Mouse (Mus musculus) thymus, postnatal 0 days (tissue): ENCODE results near the gene Lemd1. TPM values are rescaled to one million over a fixed set of nuclear protein-coding genes. Genes with fewer than 3 reads are reported as not detected.

Source experiments
- DNase-seq: peaks from one replicate; pipeline ENCODE4 v3.0.0-alpha.2; 2015; ENCODE audit warnings: low spot score
- polyA plus RNA-seq: library from polyadenylated mRNA; unstranded; fragments of >200 nt; fragmentation: Nextera tagmentation; extraction: Ambion mirVana; gene quantifications from 2 replicates; pipeline ENCODE4 v1.2.1, GENCODE M21; 2015

Gene Lemd1
- polyA plus RNA-seq, 1 experiment from 2014 or later = 0.23 TPM

DNA sequence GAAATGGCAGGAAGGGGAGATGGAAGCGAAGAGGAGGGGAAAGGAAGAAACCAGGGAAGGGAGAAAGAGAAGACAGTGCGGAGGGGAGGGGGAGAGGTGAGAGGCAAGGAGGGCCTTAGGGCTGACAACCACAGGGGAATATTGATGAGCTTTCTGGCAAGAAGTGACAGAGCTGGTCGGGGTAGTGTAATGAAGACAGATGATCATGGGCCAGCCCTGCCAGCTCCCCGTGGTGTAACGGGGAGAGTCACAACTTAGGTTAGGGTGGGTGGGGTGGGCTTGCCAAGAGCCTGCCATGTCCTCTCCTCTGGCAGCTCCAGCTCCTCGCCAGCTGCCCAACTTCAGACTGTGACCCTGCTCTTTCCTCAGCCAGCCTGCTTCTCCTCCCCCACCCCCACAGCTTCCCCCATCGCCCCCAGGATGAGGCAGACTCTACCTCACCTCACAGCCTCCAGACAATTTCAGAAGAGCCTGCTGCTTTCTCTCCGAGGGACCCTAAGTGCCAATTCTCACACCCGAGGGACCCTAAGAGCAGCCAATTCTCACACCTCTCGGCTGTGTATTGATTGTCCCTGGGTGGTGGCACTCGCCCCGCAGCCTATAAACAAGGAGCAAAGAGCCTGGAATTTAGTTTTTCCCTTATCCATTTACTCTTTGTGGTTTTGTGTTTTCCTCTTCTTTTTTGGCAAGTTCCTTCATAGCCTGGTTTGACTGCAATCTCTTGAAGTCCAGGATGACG is 26.3 kb upstream of the Lemd1 start:
- no peak for DNase-seq

DNA sequence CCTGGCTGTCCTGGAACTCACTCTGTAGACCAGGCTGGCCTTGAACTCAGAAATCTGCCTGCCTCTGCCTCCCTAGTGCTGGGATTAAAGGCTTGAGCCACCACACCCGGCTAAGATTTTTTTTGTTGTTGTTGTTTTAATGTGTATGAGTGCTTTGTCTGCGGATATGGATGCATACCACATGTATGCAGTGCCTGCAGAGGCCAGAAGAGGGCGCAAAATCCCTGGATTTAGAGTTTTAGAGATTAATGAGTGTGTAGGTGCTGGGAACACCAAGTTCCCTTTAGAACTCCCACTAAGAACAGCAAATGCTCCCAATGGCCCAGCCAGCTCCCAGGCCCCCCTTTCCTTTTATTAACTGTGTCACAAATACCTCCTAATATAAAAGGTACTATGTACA is 25.4 kb upstream of the Lemd1 start:
- DNase-seq = peak; percentile 25

DNA sequence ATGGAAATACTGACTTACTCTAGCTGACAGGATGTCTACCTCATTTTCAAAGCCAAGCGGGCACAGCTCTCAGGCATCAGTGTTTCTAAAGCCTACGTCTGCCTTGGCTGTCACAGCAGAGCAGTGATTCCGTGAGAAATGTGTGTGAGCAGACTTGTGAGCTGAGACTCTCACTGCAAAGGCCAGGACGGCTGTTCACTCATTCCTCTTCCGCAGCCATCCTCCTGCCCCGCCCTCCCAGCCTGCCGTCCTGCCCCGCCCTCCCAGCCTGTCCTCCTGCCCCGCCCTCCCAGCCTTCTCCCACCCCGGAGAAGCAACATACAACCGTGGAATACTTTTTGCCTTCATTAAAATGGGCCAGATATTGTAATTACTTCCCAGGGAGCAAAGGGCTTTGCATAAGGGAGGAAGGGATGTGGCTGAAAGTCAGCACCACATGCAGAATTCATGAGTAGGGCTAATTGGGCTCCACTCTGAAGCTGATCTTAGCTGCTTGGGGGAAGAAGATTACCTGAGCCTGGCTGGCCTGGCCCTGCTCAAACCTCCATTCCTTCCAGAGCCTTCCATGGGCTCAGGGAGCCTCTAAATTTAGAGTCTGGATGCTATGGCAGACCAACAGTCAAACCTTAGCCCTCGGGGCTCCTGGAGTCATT is 23.0 kb upstream of the Lemd1 start:
- no peak for DNase-seq

DNA sequence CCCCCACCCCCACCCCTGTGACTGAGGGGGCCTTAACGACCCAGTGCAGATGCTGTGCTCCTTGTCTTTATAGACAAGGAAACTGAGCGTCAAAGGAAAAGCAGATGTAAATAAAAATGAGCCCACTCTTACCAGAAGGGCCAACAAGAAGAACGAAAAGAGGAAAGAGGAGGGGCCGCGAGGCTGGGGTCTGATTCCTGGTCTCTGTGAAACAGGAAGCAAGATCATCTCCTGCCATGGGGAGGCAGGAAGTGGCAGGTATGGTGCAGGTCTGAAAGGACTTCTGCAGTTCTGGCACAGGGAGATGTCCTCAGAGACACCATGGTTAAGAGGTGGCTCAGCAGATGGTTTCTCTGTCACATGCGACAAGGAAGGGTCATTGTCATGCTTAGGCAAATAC is 20.5 kb upstream of the Lemd1 start:
- DNase-seq = no peak

DNA sequence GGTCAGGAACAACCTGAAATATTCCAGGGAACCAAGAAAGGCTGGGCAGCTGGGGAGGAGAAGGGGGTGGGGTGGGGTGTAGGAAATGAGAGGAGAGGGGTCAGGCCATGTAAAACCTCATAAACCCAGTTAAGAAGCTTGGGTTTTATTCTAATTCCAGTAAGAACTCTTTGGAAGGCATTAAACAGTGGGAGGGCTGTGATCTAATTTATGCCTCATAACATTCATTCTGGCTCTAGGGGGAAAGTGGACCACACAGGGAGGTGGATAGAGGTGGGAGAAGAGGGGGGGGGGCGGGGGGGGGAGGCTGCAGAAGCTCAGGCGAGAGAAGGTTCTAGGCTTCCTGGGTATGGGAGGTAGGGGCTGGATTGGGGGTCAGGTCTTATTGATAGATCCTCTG is 19.6 kb upstream of the Lemd1 start:
- no peak for DNase-seq

DNA sequence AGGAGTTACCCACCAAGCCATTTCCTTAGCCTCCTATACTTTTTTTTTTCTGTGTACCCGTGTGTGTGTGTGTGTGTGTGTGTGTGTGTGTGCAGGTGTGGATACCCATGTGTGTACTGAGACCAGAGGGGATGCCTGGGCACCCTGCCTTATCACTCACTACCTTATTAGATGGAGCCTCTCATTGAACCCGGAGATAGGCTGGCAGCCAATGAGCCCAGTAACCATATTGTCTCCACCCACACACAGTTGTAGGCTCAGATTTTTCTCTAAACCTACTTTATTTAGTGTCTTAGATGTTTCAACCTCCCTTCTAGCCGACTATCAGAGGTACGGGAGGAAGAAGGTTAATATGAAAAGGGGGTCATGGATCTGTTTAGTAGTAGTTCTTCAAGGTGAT is 4.9 kb upstream of the Lemd1 start:
- DNase-seq = no peak

DNA sequence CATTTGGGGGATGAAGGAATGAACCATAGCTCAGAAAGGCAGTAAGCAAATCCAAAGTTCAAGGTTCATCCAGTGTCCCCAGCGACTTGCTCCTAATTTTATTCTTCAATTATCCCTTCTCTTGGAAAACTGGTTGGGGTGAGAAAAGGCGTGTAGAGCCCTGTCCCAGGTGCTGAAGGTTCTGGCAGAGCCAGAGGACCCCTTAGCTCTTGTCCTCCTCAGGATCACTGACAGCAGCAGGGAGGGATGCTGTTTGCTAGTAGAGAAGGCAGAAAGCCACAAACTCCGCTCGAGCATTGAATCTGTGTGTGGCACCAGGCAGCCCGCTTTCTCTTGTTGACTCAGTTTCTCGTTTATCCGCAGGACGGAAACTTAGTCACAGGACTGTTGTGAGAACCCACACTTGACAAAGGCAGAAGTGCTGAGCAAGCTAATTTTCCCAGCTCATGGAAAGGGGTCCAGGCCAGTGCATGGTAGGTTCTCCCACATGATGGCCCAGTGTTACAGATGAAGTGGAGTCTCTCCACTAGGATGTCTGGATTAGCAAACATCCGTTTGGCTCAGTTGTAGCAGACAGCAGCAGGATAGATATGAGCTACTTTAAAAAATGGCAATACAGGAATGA is 2.7 kb upstream of the Lemd1 start:
- DNase-seq = no peak

DNA sequence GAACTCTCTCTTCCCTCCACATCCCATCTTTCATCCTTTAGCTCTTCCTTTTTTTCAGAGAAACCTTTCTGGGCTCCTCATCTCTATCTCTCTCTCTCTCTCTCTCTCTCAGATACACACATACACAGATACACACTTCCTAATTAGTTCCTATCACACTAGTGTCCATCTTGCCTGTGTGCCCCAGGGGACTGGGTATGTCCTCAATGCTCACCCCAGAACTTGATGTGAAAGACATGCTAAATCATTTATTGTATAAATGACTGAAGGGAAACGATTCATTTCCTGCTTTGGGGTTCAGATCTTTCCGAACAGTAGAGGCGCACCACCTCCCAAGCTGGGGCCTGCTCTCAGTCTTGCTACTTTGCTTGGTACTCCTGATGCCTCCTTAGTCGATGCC is 2.0 kb upstream of the Lemd1 start:
- DNase-seq = no peak

DNA sequence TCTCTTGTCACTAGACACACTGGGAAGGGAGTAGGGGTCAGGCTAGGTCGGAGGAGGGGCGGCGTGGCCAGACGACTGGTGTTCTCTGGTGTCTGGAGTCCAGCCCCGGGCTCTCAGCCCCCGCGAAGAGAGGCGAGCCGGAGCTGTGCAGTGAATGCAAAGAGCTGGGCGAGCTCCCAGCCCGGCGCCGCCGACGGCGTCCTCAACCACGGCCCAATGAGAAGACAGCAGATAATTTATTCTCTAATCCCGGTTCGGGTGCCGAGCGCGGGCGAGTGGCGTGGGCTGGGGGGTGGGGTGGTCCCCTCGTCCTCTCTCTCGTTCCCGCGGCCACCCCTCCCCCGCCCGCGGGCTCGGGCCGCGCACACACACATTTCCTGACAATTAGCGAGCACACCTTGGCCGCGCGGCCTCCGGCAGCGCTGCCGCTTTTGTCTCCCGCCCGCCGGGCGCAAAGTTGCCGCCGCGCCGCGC is 1.2 kb upstream of the Lemd1 start:
- DNase-seq = peak; percentile 4

DNA sequence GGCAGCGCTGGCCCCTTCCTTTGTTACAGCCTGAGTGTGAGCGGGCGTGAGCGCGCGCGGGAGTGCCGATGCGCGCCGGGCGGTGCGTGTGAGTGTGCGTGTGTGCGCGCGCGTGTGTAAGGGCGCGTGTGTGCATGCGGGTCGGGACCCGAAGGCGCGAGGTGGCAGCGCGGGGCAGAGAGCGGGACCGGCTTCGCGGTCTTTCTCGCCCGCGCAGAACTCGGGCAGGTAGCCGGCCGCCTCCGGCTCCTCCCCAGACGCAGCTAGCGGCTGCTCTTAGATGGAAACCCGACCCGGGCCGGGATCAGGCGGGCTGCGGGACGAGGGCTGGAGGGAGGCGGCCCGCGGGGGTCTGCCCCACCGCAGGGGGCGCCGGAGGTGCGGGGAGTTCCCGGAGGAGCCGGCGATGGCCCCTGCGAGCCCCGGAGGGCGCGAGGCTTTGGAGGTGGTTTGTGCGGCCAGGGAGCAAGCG is 574 bp upstream of the Lemd1 start:
- DNase-seq = no peak

DNA sequence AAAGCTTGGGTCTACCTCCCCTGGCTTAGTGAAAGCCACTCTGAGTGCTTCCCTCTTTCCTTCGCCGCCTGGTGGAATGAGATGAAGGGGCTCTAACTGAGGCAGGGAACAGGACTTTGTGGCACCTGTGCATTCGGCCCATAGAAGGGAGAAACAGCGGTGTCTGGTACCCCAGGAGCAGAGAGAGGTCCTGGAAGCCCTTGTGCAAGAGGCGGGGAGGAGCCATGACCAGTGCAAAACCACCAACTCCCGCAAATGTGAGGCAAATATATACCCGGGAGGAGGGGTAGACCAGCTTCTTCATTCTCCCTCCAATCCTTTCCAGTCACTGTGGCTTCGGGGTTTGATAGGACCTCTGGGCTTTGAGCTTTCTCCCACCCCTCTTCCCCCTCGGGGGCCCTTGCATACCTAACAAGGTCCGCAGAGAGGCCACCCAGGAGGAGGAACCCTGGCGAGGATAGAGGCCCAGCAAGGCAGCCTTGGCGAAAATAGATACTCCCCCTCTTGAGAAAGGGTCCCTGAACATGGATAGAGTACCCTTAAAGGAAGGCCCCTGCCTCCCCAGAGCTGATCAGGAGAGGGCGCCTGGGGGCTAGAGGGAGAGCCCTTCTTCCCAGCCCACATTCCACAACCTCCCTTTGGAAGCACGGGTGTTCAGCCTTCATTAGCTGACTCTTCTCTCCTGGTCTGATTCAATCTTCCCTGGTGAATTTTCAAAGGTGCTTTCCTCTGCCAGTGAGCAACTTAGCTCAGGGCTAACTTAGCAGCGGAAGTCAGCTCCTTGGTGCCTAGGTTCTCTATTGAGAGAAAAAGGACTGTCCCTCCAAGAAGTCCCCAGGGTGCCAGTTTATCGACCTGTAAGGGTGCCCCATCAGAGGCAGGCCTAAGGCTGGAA is 802 bp downstream of the Lemd1 start:
- DNase-seq = no peak

DNA sequence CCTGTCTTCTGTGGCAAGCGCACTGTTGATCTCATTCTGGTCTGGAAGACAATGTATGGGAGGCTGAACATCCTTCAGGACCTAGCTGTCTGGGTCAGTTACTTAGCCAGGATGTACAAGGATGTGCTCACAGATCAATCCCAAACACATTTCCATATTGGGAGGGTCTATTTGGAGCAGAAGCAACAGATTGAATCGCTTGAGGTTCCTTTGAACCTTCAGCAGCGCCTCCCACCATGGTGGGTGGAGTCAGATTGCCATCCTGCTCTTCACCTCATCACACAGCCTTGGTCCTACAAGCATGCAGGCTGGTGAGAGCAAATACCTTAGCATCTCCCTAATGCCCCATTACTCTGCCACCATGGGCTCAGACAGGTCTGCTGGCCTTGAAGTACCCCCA is 2.6 kb downstream of the Lemd1 start:
- no peak for DNase-seq

DNA sequence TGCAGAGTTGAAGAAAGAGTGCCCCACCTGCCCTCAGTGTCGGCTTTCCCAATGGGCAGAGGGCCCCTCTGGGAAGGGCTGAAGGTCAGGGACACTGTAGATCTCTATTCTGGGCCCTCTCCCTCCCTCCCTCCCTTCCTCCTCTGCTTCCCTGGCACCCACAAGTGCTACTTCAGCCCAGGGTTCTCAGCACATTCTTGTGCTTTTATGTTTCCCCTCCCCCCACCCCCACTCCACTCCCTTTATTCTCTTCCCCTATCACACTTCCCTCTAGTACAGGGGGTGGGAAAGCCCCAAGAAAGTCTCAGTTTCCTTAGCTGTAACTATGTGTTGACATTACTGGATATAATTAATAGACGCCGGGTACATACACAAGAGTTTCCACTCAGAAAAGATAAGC is 3.4 kb downstream of the Lemd1 start:
- DNase-seq = no peak

DNA sequence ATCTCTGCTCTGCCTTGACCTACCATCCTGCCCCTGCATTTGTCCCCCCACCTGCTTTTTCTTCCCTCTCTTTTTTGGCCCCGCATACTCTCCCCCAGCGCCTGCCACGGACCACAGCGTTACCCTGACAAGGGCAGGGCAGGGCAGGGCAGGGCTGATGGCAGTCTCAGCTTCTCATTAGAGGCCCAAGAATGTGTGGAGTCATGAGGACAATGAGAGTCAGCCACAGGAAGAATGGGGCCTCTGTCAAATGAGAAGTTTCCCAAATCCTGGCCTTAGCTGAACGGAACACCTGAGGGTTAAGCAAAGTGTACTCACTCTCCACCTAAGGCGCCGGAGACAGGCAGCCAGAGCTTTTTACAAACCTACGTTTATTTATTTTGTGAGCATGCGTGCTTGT is 3.9 kb downstream of the Lemd1 start:
- no peak for DNase-seq

DNA sequence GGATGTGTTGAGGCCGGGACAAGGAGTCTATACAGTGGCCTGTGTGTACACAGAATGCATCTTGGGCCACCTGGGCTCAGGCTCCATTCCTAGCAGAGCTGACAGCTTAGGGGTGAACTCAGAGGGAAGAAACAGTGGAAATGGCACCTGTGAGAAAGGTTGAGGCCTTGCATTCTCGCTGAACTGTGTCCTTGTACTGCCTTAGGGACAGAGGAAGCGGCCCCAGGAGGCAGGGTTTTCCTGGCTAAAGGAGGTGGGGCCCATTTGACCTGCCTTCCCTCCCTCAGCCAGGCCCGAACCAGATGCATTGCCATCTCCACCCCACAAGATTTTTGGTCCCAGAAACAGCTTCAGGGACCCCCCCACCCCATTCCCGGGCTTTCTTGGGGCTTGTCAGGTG is 4.5 kb downstream of the Lemd1 start:
- DNase-seq = no peak

DNA sequence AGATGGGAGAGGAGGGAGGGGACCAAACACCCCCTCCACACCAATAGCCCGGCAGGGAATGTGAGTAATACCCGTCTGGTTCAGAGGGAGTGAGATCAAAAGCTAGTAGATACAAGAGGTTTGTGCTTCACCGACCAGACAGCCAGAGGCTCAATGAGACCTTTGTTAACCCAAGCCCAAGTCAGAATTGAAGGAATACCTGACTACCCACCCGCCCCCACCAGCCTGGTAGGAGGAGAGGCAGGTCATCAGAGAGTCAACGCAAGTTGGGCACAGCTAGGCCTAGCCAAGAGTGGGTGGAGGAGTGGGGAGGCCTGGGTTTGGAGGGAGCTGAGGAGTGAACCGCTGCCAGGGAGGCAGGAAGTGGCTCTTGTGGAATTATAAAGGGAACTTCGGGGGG is 5.1 kb downstream of the Lemd1 start:
- no peak for DNase-seq

DNA sequence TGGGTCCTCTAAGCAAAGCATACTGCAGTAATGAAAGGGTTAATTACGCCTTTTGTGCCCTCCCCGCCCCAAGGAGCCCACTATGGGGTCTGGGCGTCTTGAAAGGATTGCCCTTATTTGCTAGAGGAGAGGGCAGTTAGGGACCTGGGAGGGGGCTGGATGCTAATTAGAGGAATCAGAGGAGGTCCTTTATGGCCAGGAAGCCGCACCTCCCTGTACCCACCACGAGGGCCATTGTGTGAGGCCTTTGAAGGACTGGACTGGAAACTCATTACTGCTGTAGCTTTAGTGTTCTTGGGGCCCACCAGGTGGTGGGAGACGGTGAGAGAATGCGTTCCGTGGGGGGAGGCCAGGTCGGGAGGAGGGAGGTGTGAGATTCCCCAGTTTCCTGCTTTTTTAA is 6.4 kb downstream of the Lemd1 start:
- no peak for DNase-seq

DNA sequence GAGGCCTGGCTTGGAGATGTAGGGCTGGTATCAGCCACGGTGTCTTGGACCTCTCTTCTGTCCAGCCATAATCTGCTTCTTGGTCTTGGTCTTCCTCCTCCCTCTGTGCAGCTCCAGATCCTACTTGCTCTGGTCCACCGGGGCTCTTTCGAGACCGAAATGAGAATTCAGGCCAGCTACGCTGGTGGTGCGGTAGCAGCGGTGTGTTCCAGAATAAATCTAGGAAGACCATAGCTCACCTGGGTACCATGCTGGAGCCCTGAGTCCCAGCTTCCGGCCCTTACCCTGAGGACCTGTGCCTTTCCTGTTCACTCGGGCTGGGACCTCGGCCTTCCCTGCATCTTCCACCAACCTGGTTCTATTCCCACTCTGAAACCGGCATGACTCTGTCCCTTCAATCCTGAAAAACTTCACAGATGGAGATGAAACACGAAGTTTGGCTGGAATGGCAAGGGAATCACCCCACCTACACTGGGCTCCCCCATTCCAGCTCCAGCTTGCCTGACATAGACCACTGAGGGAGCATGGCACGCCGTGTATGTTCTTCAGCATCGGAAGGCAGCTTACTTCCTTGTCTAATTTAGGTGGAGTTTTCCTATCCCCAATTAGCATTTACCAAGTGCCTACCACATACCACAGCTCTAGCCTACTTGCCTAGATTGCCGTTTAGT is 7.3 kb downstream of the Lemd1 start:
- no peak for DNase-seq

DNA sequence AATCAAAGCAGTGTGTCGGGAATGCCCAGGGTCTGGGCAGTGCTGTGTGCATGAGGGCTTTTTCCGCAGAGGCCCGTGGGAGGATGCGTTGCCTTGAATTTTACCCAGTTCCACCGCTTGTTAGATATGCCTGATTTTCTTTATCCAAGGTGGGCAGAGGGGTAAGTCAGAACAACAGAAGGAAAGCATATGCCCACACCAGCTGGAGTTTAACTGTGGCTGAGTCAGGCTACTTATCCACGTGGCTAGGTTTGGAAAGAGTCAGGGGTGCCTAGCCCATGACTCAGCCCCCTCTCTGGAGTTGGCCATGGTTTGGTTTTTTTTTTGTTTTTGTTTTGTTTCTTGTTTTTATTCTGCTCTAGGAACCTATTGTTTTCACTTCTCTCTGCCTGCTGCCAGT is 8.0 kb downstream of the Lemd1 start:
- DNase-seq = no peak

DNA sequence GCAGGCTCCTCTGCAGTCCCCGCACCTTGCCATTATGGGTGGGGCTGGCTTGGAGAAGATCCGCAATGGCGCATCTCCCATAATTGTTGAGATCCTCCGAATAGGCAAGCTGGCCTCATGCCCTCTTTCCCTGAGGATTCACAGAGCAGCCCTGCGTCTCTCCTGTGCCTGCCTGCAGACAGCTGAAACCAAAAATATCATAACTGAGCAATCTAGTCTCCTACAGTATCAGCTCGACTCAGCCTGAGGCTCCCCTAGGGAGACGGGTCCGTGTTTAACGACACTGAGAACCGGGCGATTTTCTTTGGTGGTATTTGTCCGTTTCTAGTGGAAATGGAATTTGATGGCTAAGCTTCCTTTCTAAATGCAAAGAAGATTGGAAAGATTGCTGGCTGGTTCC is 8.7 kb downstream of the Lemd1 start:
- no peak for DNase-seq
